Mouse (Mus musculus) liver, postnatal 0 days (tissue): Measurements from ENCODE around the gene Itgb7.

Source experiments
- CTCF ChIP-seq: sonication (generic); IDR thresholded peaks from 2 replicates; pipeline ENCODE4 v1.5.1; 2016; ENCODE audit warnings: antibody characterized with exemption, low read depth
- EP300 ChIP-seq: IDR thresholded peaks from 2 replicates; pipeline ENCODE4 v1.6.1; 2016; ENCODE audit warnings: antibody characterized with exemption, low read depth, mild to moderate bottlenecking

GRCm38 (mm10) chr15:102169064-102169463 lies 62.7 kb downstream of the Itgb7 start:
- no peak for TF ChIP-seq CTCF
- TF ChIP-seq EP300 = no peak
